Mouse (Mus musculus): ENCODE data around the gene 1700020D05Rik.

GRCm38 (mm10) chr19:5487768-5488550, 15.6 kb downstream of the 1700020D05Rik start, which contains the start of gene Mus81:
- TF ChIP-seq EP300 (IDR thresholded peaks at IDR 0.05; ENCODE audit: low read length) (0 out of 2 replicates have a peak, but pooled peaks have one; percentile 14), POLR2A (IDR thresholded peaks at IDR 0.05; ENCODE audit: low read depth, low read length) (peak; percentile 92), CTCF (conservative IDR thresholded peaks at IDR 0.05 in 1 of 2, IDR thresholded peaks at IDR 0.05 in 1 of 2; ENCODE audit: low read depth in 2 of 2, low read length in 2 of 2) (peak; percentile 61 to 86; a peak in 3 of 4 replicates)
